Mouse (Mus musculus): ENCODE measurements around the gene Rnf25. TPM values are rescaled to one million over a fixed set of nuclear protein-coding genes. Genes with fewer than 3 reads are reported as not detected.
A peak's percentile ranks its signal among the peaks of the same experiment; 100 is the strongest.

Gene Rnf25
- polyA plus RNA-seq, 1 experiment, result 14.9 TPM

GRCm38 (mm10) chr1:74587773-74588445, 13.3 kb downstream of the Rnf25 start, which contains the start of the genes Zfp142 and Bcs1l:
TSS of gene Zfp142 (minus strand) at chr1:74588246.
TSS of gene Bcs1l (plus strand) at chr1:74588289.
- TF ChIP-seq FLI1 (IDR thresholded peaks at IDR 0.05; ENCODE audit: low read length), result peak; percentile 64; the same call in 1 of the 2 replicates
- no peak for TF ChIP-seq GATA1 (IDR thresholded peaks at IDR 0.05; ENCODE audit: borderline replicate concordance, low read length)
- H3K9me3 ChIP-seq, result no peaks in the 10 kb centered on the region
- H3K27me3 ChIP-seq (replicated peaks), result no peaks in the 10 kb centered on the region
- H3K4me3 ChIP-seq (replicated peaks), result peak within 1 kb of the TSS; percentile 98
- H3K36me3 ChIP-seq (replicated peaks; ENCODE audit: low read length), result peaks cover 56% of the 10 kb centered on the region
- peaks cover 44% of the 10 kb centered on the region for H3K4me1 ChIP-seq

DNA sequence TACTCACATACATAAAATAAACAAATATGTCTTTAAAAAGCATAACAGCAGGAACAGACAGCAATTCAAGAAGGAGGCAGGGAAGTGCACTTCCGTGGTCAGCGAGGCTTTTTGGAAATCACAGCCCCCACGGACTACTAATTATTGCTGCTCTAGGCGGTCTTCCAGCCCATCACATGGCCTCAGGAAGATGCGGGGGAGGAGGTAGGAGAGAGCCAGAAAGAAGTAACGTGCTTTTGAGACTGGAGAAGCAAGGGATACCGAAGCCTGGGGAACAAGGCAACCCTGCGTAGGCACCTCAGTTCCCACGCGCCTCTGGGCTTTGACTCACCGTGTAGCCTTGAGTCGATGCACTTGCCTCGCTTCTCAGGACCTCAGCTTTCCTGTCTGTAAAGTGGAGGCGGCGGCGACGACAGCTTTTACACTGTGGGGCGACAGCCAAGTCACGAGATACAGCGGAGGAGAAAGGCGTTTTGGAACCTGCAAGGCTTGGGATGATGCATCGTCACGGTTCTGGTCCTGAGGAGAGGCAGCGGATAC, 13.9 kb downstream of the Rnf25 start:
- Histone ChIP-seq H3K4me3 (replicated peaks) (peak overlapping the region; percentile 98), H3K36me3 (replicated peaks; ENCODE audit: low read length) (peaks cover 61% of the 10 kb centered on the region), H3K27me3 (replicated peaks) (no peaks in the 10 kb centered on the region), H3K4me1 (peaks cover 44% of the 10 kb centered on the region), H3K9me3 (no peaks in the 10 kb centered on the region)
- no peak for TF ChIP-seq FLI1 (IDR thresholded peaks at IDR 0.05; ENCODE audit: low read length)
- TF ChIP-seq GATA1 (IDR thresholded peaks at IDR 0.05; ENCODE audit: borderline replicate concordance, low read length), result no peak

- Histone ChIP-seq H3K4me3 (replicated peaks) (no peak overlapping the region), H3K36me3 (replicated peaks; ENCODE audit: low read length) (peaks cover 55% of the 10 kb centered on the region)
- TF ChIP-seq GATA1 (IDR thresholded peaks at IDR 0.05; ENCODE audit: borderline replicate concordance, low read length) (no peak), FLI1 (IDR thresholded peaks at IDR 0.05; ENCODE audit: low read length) (no peak)
Measured at GRCm38 (mm10) chr1:74584616-74585398, 16.4 kb downstream of the Rnf25 start.

GRCm38 (mm10) chr1:74582621-74583020, 18.6 kb downstream of the Rnf25 start:
- no peaks in the 10 kb centered on the region for H3K27me3 ChIP-seq (replicated peaks)
- no peak overlapping the region for H3K4me3 ChIP-seq (replicated peaks)
- H3K36me3 ChIP-seq (replicated peaks; ENCODE audit: low read length), result peaks cover 71% of the 10 kb centered on the region
- TF ChIP-seq FLI1 (IDR thresholded peaks at IDR 0.05; ENCODE audit: low read length), result no peak
- TF ChIP-seq GATA1 (IDR thresholded peaks at IDR 0.05; ENCODE audit: borderline replicate concordance, low read length), result no peak
- no peaks in the 10 kb centered on the region for H3K9me3 ChIP-seq
- H3K4me1 ChIP-seq, result peaks cover 30% of the 10 kb centered on the region

More at GRCm38 (mm10) chr1:74584616-74585398, 16.4 kb downstream of the Rnf25 start:
- Histone ChIP-seq H3K9me3 (no peaks in the 10 kb centered on the region), H3K27me3 (replicated peaks) (no peaks in the 10 kb centered on the region), H3K4me1 (peaks cover 44% of the 10 kb centered on the region)

DNA sequence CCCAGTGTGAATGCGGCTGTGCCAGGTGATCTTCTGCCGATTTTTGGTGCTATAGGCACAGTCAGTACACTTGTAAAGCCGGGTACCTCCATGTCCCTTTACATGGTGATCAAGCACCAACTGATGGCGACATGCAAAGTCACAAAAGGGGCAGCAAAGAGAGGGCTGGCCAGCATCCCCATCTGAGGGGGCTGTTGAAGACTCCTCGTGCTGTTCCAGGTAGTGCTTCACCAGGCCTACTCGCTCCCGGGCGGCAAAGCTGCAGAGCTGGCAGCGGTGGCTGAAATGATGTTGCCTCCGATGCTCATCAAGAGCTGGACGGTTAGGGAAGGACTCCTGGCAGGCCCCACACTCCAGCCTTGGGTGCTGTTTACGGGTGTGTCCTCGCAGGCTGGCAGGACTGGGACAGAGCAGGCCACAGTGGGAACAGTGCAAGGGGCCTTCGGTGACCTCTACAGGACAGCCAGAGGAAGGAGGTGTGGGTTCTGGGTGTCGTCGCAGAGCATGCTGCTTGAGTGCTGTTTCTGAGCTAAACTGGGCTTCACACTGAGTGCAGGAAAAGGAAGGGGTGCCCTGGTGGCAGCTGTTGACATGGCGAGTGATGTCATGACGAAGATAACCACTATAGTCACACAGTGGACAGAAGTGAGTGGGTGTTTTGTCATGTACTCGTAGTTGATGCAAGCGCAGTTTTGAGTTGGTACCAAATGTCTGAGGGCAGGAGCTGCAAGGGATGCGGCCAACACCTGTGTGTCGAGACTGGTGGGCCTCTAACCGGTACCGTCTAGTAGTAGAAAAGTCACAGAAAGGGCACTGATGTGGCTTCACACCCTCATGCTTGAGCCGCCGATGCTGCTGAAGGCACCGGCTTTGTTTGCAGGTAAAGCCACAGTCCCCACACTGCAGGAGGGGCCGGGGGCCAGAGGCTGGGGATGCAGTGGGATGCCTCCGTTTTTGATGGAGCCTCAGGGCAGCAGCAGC, 31.2 kb downstream of the Rnf25 start:
- Histone ChIP-seq H3K36me3 (replicated peaks; ENCODE audit: low read length) (peaks cover 95% of the 10 kb centered on the region), H3K9me3 (no peaks in the 10 kb centered on the region), H3K4me1 (peaks cover 12% of the 10 kb centered on the region), H3K4me3 (replicated peaks) (no peak overlapping the region), H3K27me3 (replicated peaks) (no peaks in the 10 kb centered on the region)
- TF ChIP-seq FLI1 (IDR thresholded peaks at IDR 0.05; ENCODE audit: low read length), result no peak
- no peak for TF ChIP-seq GATA1 (IDR thresholded peaks at IDR 0.05; ENCODE audit: borderline replicate concordance, low read length)

- TF ChIP-seq FLI1 (IDR thresholded peaks at IDR 0.05; ENCODE audit: low read length), result no peak
- TF ChIP-seq GATA1 (IDR thresholded peaks at IDR 0.05; ENCODE audit: borderline replicate concordance, low read length), result no peak
- no peaks in the 10 kb centered on the region for H3K27me3 ChIP-seq (replicated peaks)
- H3K4me1 ChIP-seq, result peaks cover 21% of the 10 kb centered on the region
- no peak overlapping the region for H3K4me3 ChIP-seq (replicated peaks)
- no peaks in the 10 kb centered on the region for H3K9me3 ChIP-seq
- peaks cover 71% of the 10 kb centered on the region for H3K36me3 ChIP-seq (replicated peaks; ENCODE audit: low read length)
Measured at GRCm38 (mm10) chr1:74565834-74566233, 35.4 kb downstream of the Rnf25 start.

DNA sequence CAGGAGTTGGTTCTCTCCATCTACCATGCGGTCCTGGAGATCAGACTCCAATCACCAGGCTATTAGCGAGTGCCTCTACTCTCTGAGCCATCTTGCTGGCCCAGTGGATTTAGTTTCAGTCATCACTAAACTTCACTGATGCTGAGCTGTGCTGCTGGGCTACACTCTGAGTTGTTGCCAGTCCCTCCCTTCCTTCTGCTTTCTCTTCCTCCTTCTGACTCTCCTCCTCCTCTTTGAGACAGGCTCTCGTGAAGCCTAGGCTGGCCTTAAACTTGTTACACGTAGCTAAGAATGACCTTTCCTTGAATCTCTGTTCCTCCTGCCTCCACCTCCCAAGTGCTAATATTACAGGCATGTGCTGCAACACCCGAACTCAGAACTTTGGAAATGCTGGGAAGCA, 42.1 kb downstream of the Rnf25 start:
- Histone ChIP-seq H3K4me3 (replicated peaks) (no peak overlapping the region), H3K27me3 (replicated peaks) (peaks cover 7% of the 10 kb centered on the region), H3K4me1 (peaks cover 18% of the 10 kb centered on the region), H3K9me3 (no peaks in the 10 kb centered on the region), H3K36me3 (replicated peaks; ENCODE audit: low read length) (peaks cover 7% of the 10 kb centered on the region)
- no peak for TF ChIP-seq FLI1 (IDR thresholded peaks at IDR 0.05; ENCODE audit: low read length)
- TF ChIP-seq GATA1 (IDR thresholded peaks at IDR 0.05; ENCODE audit: borderline replicate concordance, low read length), result no peak

GRCm38 (mm10) chr1:74544184-74544583, 57.0 kb downstream of the Rnf25 start, which contains the start of gene Usp37:
TSS of gene Usp37 (minus strand) at chr1:74544284.
- Histone ChIP-seq H3K4me1 (peaks cover 4% of the 10 kb centered on the region; the same call in 1 of the 2 replicates), H3K9me3 (no peaks in the 10 kb centered on the region), H3K4me3 (replicated peaks) (no peak within 1 kb of the TSS), H3K27me3 (replicated peaks) (peaks cover 61% of the 10 kb centered on the region), H3K36me3 (replicated peaks; ENCODE audit: low read length) (no peaks in the 10 kb centered on the region)
- TF ChIP-seq FLI1 (IDR thresholded peaks at IDR 0.05; ENCODE audit: low read length) (no peak), GATA1 (IDR thresholded peaks at IDR 0.05; ENCODE audit: borderline replicate concordance, low read length) (no peak)

Other genes starting within 250 kb of the Rnf25 start
- gene Catip, start 239.3 kb downstream of the Rnf25 start, polyA plus RNA-seq (2012; ENCODE audit: insufficient read depth, low replicate concordance), result 0.59 TPM in 1 of 2 replicates, not detected in the other
- gene Slc11a1, start 226.2 kb downstream of the Rnf25 start, polyA plus RNA-seq (2012; ENCODE audit: insufficient read depth, low replicate concordance), result 6.3 and 57.9 TPM in 2 replicates
- gene Ctdsp1, start 209.9 kb downstream of the Rnf25 start, polyA plus RNA-seq (2012; ENCODE audit: insufficient read depth, low replicate concordance), result 33.8 and 117 TPM in 2 replicates
- gene Vil1, start 192.0 kb downstream of the Rnf25 start, polyA plus RNA-seq (2012; ENCODE audit: insufficient read depth, low replicate concordance), result not detected in 2 replicates
- 7.3 and 10.2 TPM in 2 replicates for gene Cnot9, start 95.3 kb downstream of the Rnf25 start, polyA plus RNA-seq (2012; ENCODE audit: insufficient read depth, low replicate concordance)
- gene Plcd4, start 58.5 kb downstream of the Rnf25 start, polyA plus RNA-seq (2012; ENCODE audit: insufficient read depth, low replicate concordance), result not detected in 2 replicates
- gene Usp37, start 57.1 kb downstream of the Rnf25 start, polyA plus RNA-seq (2012; ENCODE audit: insufficient read depth, low replicate concordance), result 0.17 TPM in 1 of 2 replicates, not detected in the other
- gene Zfp142, start 13.2 kb downstream of the Rnf25 start, polyA plus RNA-seq (2012; ENCODE audit: insufficient read depth, low replicate concordance), result 2.0 and 2.2 TPM in 2 replicates
- gene Bcs1l, start 13.1 kb downstream of the Rnf25 start, polyA plus RNA-seq (2012; ENCODE audit: insufficient read depth, low replicate concordance), result 1.5 and 2.7 TPM in 2 replicates
- 0.12 TPM in 1 of 2 replicates, not detected in the other for gene Stk36, start within 50 bp of the Rnf25 start, polyA plus RNA-seq (2012; ENCODE audit: insufficient read depth, low replicate concordance)
- 1.2 and 5.3 TPM in 2 replicates for gene Ttll4, start 60.3 kb upstream of the Rnf25 start, polyA plus RNA-seq (2012; ENCODE audit: insufficient read depth, low replicate concordance)
- gene Cyp27a1, start 112.2 kb upstream of the Rnf25 start, polyA plus RNA-seq (2012; ENCODE audit: insufficient read depth, low replicate concordance), result 1.7 TPM in 1 of 2 replicates, not detected in the other
- not detected in 2 replicates for gene Prkag3, start 147.8 kb upstream of the Rnf25 start, polyA plus RNA-seq (2012; ENCODE audit: insufficient read depth, low replicate concordance)
- gene Wnt6, start 170.5 kb upstream of the Rnf25 start, polyA plus RNA-seq (2012; ENCODE audit: insufficient read depth, low replicate concordance), result 0.60 TPM in 1 of 2 replicates, not detected in the other
- not detected in 2 replicates for gene Wnt10a, start 190.1 kb upstream of the Rnf25 start, polyA plus RNA-seq (2012; ENCODE audit: insufficient read depth, low replicate concordance)